Mouse (Mus musculus): ENCODE results near the gene Ccl27a. TPM values are rescaled to one million over a fixed set of nuclear protein-coding genes. Genes with fewer than 3 reads are reported as not detected.
"Not testable (repeated sequence)": the region's sequence is repeated elsewhere in the genome, so short reads cannot be mapped to it uniquely, and the experiment has no call there.

The Ccl27a gene
- polyA plus RNA-seq (2012; rRNA removed): 236 and 247 TPM in 2 replicates

DNA sequence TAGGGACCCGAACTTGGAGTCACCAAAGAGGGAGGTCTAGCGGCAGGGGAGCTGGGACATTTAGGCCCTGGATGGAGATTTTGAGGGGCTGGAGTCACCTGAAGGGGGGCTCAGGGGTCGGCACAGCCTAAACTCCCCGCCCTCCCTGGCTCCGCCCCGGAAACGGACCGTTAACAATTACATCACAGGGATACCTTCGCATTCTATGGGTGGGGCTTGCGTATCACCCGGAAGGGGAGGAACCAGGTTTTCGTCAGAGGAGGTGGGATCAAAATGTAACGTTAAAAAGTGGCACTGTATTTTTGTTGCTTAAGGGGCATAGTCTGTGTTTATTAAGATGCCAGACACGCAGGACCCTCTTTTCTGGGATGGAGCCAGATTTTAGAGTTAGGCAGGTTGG lies at the start of gene Ccl27a:
Gene Ccl27a (minus strand): TSS at position 246 of the 400 bp plus-strand sequence.
- Histone ChIP-seq H3K27ac (ENCODE audit: insufficient read depth, low read length) (peak within 1 kb of the TSS; percentile 68), H3K4me3 (replicated peaks; ENCODE audit: insufficient read depth, low read depth, low read length) (peak within 1 kb of the TSS; percentile 59)
- not testable (repeated sequence) for H3K4me1 ChIP-seq (ENCODE audit: control insufficient read depth, insufficient read depth, low read length); H3K27me3 ChIP-seq (ENCODE audit: control insufficient read depth, insufficient read depth, low read length)
- peak; percentile 86 to 90 for DNase-seq
- WGBS: 2% methylated on average over 12 of the region's 14 CpGs
- peak; percentile 28; the same call in 1 of the 2 replicates for TF ChIP-seq POLR2A (IDR thresholded peaks at IDR 0.05; ENCODE audit: borderline replicate concordance, insufficient read depth, low read length)

DNA sequence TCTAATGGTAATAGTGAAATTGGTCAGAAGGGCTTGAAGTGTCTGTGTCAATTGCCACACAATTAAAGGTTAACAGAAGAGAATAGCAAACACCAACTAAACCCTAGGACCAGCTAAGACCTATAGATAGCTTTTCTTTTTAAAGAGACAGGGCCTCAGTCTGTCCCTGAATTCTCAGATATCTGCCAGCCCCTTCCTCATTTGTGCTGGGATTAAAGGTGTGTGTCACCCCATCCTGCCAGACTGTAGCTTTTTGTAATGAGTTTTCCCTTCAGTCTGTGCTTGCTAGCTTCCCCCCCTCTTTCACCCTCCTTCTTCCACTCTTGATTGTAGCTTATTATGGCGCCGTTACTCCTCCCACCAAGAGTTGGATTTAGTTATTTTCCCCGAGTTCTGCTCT lies 9.2 kb upstream of the Ccl27a start:
- H3K4me3 ChIP-seq (replicated peaks; ENCODE audit: insufficient read depth, low read depth, low read length); H3K27ac ChIP-seq (ENCODE audit: insufficient read depth, low read length); H3K27me3 ChIP-seq (ENCODE audit: control insufficient read depth, insufficient read depth, low read length); DNase-seq; H3K4me1 ChIP-seq (ENCODE audit: control insufficient read depth, insufficient read depth, low read length): not testable (repeated sequence)
- WGBS: 78% methylated on average over 3 of the region's 3 CpGs

DNA sequence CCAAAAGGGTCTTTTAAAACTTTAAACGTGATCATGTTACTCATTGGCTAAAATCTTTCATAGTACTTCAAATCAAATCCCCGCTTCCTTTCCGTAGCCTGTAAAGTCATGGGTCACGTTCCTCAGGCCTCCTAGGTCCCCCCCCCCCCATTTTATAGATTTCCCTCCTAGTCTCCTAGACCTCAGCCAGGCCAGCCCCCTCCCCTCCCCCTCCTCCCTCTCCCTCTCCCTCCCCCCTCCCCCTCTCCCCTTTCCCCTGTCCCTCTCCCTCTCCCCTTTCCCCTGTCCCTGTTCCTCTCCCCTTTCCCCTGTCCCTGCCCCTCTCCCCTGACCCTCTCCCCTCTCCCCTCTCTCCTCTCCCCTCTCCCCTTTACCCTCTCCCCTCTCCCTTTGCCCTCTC lies 8.7 kb upstream of the Ccl27a start:
- H3K4me1 ChIP-seq (ENCODE audit: control insufficient read depth, insufficient read depth, low read length); H3K4me3 ChIP-seq (replicated peaks; ENCODE audit: insufficient read depth, low read depth, low read length); DNase-seq; H3K27me3 ChIP-seq (ENCODE audit: control insufficient read depth, insufficient read depth, low read length); H3K27ac ChIP-seq (ENCODE audit: insufficient read depth, low read length): not testable (repeated sequence)
- WGBS: 52% methylated on average over 4 of the region's 4 CpGs

DNA sequence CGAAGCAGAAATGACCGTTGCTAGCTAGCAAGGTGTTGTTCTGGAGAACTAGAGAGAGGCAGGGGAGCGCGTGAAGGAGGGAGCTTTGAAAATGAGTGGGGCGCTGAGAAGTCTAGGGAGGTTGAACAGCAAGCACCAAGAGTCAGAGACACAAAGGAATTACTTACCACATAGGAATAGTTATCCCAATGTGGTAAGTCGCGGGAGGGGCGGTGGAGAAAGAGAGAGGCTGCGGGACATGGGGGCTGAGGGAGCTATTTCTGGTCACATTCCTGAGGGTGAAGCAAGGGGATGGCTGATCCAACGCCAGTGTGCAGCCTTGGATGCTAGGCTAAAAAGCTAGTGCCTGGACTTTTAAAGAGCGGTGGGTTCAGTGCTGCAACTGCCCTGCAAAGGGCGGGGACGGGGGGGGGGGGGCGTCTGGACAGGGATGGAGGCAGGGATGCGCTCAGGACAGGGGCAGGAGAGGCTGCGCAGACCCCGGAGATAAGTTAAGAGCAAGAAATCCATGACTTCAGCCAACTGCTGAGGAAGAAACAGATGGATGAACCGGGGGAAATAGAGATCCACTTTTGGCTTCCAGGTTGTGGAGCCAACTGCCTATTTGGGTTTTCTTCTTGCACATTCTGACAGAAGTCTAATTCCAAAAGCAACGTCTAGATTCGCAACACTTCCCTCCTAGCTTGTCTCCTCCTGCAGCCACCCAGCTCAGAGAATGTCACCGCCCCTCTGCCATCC lies 7.9 kb upstream of the Ccl27a start:
- WGBS: 6% methylated on average over 17 of the region's 21 CpGs
- not testable (repeated sequence) for H3K4me1 ChIP-seq (ENCODE audit: control insufficient read depth, insufficient read depth, low read length); H3K4me3 ChIP-seq (replicated peaks; ENCODE audit: insufficient read depth, low read depth, low read length); H3K27me3 ChIP-seq (ENCODE audit: control insufficient read depth, insufficient read depth, low read length)
- H3K27ac ChIP-seq (ENCODE audit: insufficient read depth, low read length): peak overlapping the region; percentile 72
- DNase-seq: peak in 1 of 2 experiments; percentile 35

DNA sequence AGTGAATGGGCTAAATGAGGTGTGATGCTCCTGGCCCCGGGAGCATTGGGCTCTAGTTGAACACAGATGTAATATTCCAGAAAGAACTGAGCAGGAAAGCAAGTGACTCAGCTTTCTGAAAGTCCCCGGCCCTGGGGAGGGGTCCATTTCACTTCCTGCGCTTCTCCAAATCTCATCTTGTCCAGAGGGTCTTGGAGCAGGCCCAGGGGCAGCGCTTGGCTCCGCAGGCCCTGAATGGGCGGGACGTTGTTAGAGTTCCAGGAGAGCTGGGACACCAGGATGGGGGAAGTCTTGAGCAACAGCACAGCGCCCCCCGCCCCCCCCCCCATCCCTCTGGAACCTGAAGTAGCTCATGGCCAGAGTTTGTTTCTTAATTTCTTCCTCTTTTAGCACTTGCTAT lies 7.2 kb upstream of the Ccl27a start:
- not testable (repeated sequence) for H3K27ac ChIP-seq (ENCODE audit: insufficient read depth, low read length); H3K27me3 ChIP-seq (ENCODE audit: control insufficient read depth, insufficient read depth, low read length); H3K4me1 ChIP-seq (ENCODE audit: control insufficient read depth, insufficient read depth, low read length); DNase-seq; H3K4me3 ChIP-seq (replicated peaks; ENCODE audit: insufficient read depth, low read depth, low read length)
- WGBS: 27% methylated on average over 9 of the region's 9 CpGs

DNA sequence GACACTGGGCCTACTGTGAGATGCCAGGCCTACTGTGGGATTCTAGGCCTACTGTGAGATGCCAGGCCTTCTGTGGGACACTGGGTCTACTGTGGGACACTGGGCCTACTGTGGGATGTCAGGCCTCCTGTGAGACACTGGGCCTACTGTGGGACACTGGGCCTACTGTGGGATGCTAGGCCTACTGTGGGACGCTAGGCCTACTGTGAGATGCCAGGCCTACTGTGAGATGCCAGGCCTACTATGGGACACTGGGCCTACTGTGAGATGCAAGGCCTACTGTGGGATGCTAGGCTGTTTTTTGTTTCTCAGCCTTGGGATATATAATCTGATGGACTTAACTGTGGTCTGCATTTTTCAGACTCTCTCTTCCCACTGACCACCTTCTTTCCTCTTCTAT lies 1.8 kb upstream of the Ccl27a start:
- not testable (repeated sequence) for H3K27me3 ChIP-seq (ENCODE audit: control insufficient read depth, insufficient read depth, low read length); H3K27ac ChIP-seq (ENCODE audit: insufficient read depth, low read length); H3K4me1 ChIP-seq (ENCODE audit: control insufficient read depth, insufficient read depth, low read length); DNase-seq; H3K4me3 ChIP-seq (replicated peaks; ENCODE audit: insufficient read depth, low read depth, low read length)
- WGBS: 90% methylated on average over 1 of the region's 1 CpGs

DNA sequence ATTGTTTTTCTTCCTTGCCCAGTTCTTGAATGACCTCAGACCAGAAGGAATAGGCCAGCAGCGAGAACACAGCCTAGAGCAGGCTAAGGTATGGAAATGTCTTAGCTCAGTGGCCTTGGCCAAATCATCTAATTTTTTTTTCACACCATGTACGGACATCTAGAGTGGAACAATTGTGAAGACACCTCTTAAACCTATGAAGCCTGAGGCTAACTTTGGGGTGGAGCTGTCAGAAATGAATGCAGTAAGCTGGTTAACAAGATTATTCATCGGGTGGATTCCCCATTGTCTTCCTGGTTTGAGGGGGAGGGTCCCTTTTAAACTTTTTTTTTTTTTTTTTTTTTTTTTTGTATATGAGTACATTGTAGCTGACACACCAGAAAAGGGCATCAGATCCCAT lies 459 bp upstream of the Ccl27a start:
- Histone ChIP-seq H3K4me3 (replicated peaks; ENCODE audit: insufficient read depth, low read depth, low read length) (peak overlapping the region; percentile 41), H3K27ac (ENCODE audit: insufficient read depth, low read length) (peak overlapping the region; percentile 68)
- DNase-seq; H3K4me1 ChIP-seq (ENCODE audit: control insufficient read depth, insufficient read depth, low read length); H3K27me3 ChIP-seq (ENCODE audit: control insufficient read depth, insufficient read depth, low read length): not testable (repeated sequence)
- 48% methylated on average over 3 of the region's 3 CpGs for WGBS

DNA sequence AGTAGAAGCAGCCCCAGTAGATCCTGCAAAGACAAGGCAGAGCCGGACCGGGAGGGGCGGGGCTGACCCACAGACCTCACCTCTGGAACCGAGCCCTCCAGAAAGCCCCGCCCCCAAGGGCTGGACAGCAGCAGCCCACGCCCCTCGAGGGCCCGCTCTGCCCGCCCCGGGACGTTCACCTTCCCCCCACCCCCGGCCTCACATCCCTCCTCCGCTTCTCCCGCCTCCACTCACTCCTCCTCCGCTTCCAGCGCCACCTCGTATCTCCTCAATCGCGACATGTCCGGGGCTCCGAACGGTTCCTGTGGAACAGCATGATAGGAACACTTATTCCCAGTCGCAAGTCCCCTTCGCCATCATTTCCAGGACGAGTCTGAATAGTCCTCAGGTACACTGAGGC lies 545 bp downstream of the Ccl27a start:
- peak; percentile 75 to 78 for DNase-seq
- not testable (repeated sequence) for H3K27me3 ChIP-seq (ENCODE audit: control insufficient read depth, insufficient read depth, low read length); H3K4me1 ChIP-seq (ENCODE audit: control insufficient read depth, insufficient read depth, low read length); H3K27ac ChIP-seq (ENCODE audit: insufficient read depth, low read length)
- TF ChIP-seq POLR2A (IDR thresholded peaks at IDR 0.05; ENCODE audit: borderline replicate concordance, insufficient read depth, low read length): 0 out of 2 replicates have a peak, but pooled peaks have one; percentile 14
- 3% methylated on average over 19 of the region's 25 CpGs for WGBS
- H3K4me3 ChIP-seq (replicated peaks; ENCODE audit: insufficient read depth, low read depth, low read length): peak overlapping the region; percentile 59

DNA sequence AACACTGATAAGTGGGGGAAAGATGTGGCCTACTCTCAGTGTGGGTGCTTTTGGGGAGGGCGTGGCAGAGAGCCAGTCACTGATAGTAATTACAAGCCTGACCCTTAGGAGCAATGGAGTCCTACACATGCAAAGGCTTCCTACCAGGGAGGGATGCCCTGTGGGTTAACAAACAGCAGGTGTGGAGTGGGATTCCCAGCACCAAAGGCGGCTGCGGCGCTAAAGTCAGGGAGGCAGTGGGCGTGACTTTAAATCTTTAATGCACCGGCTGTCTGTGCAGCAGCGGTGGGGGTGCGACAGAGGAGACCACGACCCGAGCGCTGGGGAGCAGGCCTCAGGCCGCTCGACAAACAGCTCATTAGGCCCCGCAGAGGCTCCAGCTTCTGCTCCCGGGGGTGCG lies 1.1 kb downstream of the Ccl27a start:
- DNase-seq: peak; percentile 26 to 40
- 9% methylated on average over 6 of the region's 16 CpGs for WGBS
- not testable (repeated sequence) for H3K4me3 ChIP-seq (replicated peaks; ENCODE audit: insufficient read depth, low read depth, low read length)

DNA sequence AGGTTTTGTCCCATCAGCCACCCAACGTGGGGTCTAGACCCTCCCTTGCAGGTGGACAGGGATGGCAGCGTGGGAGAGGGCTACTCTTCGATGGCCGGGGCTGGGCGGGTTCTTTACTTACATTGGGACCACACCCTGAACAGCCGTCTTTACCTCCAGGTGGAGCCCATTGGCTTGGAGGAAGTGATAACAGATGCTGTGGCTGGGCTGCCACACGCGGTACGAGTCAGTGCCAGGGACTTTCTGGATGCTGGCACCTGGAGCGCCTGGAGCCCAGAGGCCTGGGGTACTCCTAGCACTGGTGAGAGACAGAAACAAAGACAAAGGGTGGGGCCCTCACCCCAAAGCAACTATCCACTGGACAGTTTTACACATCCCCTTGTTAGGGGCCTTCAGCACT lies 6.7 kb downstream of the Ccl27a start:
- not testable (repeated sequence) for H3K27me3 ChIP-seq (ENCODE audit: control insufficient read depth, insufficient read depth, low read length); H3K27ac ChIP-seq (ENCODE audit: insufficient read depth, low read length); H3K4me3 ChIP-seq (replicated peaks; ENCODE audit: insufficient read depth, low read depth, low read length); H3K4me1 ChIP-seq (ENCODE audit: control insufficient read depth, insufficient read depth, low read length)
- WGBS: 30% methylated on average over 10 of the region's 10 CpGs
- DNase-seq: peak in 1 of 2 experiments; percentile 15

More for the DNA sequence above, 1.1 kb downstream of the Ccl27a start:
- not testable (repeated sequence) for H3K27ac ChIP-seq (ENCODE audit: insufficient read depth, low read length); H3K27me3 ChIP-seq (ENCODE audit: control insufficient read depth, insufficient read depth, low read length); H3K4me1 ChIP-seq (ENCODE audit: control insufficient read depth, insufficient read depth, low read length)

DNA sequence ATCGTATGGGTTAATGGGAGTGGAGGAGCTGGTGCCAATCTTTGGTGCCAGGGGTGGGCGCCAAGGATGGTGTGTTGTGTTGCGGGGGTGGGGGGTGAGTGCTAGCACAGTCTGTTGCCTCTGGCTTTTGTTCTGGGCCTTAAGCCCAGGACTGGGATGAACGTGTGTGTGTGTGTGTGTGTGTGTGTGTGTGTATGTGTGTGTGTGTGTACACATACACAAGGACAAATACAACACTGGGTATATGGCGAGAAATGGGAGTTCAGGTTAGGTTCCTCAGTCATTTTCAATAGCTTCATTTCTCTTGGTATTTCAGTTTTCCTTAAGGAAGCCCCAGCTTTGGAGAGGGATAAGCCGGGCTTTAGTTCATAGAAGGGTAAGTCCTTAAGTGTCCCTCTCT lies 10.9 kb downstream of the Ccl27a start:
- H3K4me3 ChIP-seq (replicated peaks; ENCODE audit: insufficient read depth, low read depth, low read length); DNase-seq; H3K27me3 ChIP-seq (ENCODE audit: control insufficient read depth, insufficient read depth, low read length): not testable (repeated sequence)
- peak overlapping the region; percentile 73 for H3K27ac ChIP-seq (ENCODE audit: insufficient read depth, low read length)
- peaks cover 33% of the 10 kb centered on the region for H3K4me1 ChIP-seq (ENCODE audit: control insufficient read depth, insufficient read depth, low read length)
- 34% methylated on average over 4 of the region's 6 CpGs for WGBS

DNA sequence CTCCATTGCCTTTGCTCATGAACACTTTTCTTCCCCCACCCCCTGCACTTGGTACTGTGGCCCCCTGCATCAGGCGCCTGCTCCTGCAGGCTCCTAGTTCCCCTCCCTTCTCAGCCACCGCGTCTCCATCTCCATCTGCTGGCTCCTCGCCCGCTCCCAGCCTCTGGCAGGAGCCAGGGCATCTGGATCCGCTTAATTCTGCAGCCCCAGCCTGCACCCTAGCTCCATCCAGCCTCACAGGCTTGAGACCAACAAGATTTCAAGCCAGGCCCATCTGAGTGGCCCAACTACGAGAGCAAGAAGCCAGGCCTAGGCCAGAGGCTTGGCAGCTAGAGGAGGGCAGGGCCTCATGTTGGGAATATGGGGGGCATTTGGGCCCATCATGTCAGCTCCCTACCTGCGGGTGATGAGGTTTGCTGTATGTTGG lies 11.3 kb downstream of the Ccl27a start:
- Histone ChIP-seq H3K4me3 (replicated peaks; ENCODE audit: insufficient read depth, low read depth, low read length) (peak overlapping the region; percentile 1), H3K27ac (ENCODE audit: insufficient read depth, low read length) (peak overlapping the region; percentile 73), H3K4me1 (ENCODE audit: control insufficient read depth, insufficient read depth, low read length) (peaks cover 33% of the 10 kb centered on the region)
- H3K27me3 ChIP-seq (ENCODE audit: control insufficient read depth, insufficient read depth, low read length): not testable (repeated sequence)
- peak; percentile 47 to 56 for DNase-seq
- WGBS: 21% methylated on average over 8 of the region's 8 CpGs

Data from cerebellum, adult 2 months (tissue).